Comparison of ENCODE assay signal across 15 mouse cellular contexts in genomic region chr10:111363729-111364617, GRCm38 (mm10).
DNase-seq lines count a peak whose midpoint lies in the region; ATAC-seq and TF ChIP-seq lines count a peak whose summit lies in the region.
"Had no signal": no experiment of that assay in that cellular context is flagged by ENCODE, and none has a peak within 500 bp of the region (broad histone marks: within the 10 kb centered on the region; RNA-seq: fewer than 3 reads in every experiment).

No protein-coding gene starts in this region.

- H3K27ac ChIP-seq in liver, adult 2 months (replicated peaks; ENCODE audit: insufficient read depth, low read depth, low read length): peak overlapping the region; percentile 77
- H3K27ac ChIP-seq in forebrain, embryonic 13.5 days: no peak overlapping the region
- H3K27ac ChIP-seq in midbrain, embryonic 15.5 days: peak overlapping the region; percentile 63
- H3K27ac ChIP-seq: kidney, postnatal 0 days; left cerebral cortex, adult 2 months; liver, embryonic 14.5 days had no signal

- no peak for TF ChIP-seq POLR2A in liver, adult 2 months (IDR thresholded peaks at IDR 0.05; ENCODE audit: extremely low read depth, insufficient read depth, low read length)

- H3K4me1 ChIP-seq in liver, adult 2 months (ENCODE audit: control insufficient read depth, insufficient read depth, low read length): peaks cover 17% of the 10 kb centered on the region
- H3K4me1 ChIP-seq in forebrain, embryonic 13.5 days: peaks cover 14% of the 10 kb centered on the region; the same call in 1 of the 2 replicates
- peaks cover 21% of the 10 kb centered on the region for H3K4me1 ChIP-seq in midbrain, embryonic 15.5 days

- peak; percentile 61; the same call in 1 of the 2 replicates for ATAC-seq in forebrain, embryonic 13.5 days
- peak; percentile 74 for ATAC-seq in midbrain, embryonic 15.5 days (replicated peaks)

- peak; percentile 96 for DNase-seq in liver, adult 2 months (ENCODE audit: extremely low read depth, low read depth, low spot score)
- no peak for DNase-seq in liver
- peak; percentile 31 for DNase-seq in adipocyte (ENCODE audit: low spot score)
- no peak for DNase-seq in kidney, adult 9 months
- no peak for DNase-seq in gastrocnemius, adult 8-10 months (ENCODE audit: low spot score in 2 of 2)
- no peak for DNase-seq in right cerebral cortex, postnatal 14 days
- DNase-seq: cerebellum, postnatal 10 days; gastrocnemius, postnatal 25 days; thymus, postnatal 4 days had no signal

- H3K4me3 ChIP-seq in liver, adult 2 months (ENCODE audit: insufficient read depth, low read depth, low read length): no peak overlapping the region
- no peak overlapping the region for H3K4me3 ChIP-seq in forebrain, embryonic 13.5 days
- H3K4me3 ChIP-seq in midbrain, embryonic 15.5 days: no peak overlapping the region
- H3K4me3 ChIP-seq: erythroblast, embryonic 14.5 days; left cerebral cortex, adult 2 months had no signal

- 27% methylated on average over 14 of the region's 14 CpGs for WGBS in liver, adult 2 months
- WGBS in forebrain, embryonic 13.5 days: 9% methylated on average over 14 of the region's 14 CpGs
- WGBS in midbrain, embryonic 15.5 days: 6% methylated on average over 14 of the region's 14 CpGs

- H3K9ac ChIP-seq in liver, adult 2 months (ENCODE audit: low read depth, low read length): no peak overlapping the region
- no peak overlapping the region for H3K9ac ChIP-seq in forebrain, embryonic 13.5 days
- no peak overlapping the region for H3K9ac ChIP-seq in midbrain, embryonic 15.5 days
- H3K9ac ChIP-seq: liver, embryonic 14.5 days had no signal

- peak overlapping the region; percentile 15 for H3K4me2 ChIP-seq in forebrain, embryonic 13.5 days
- peak overlapping the region; percentile 39 for H3K4me2 ChIP-seq in midbrain, embryonic 15.5 days

- no peaks in the 10 kb centered on the region for H3K27me3 ChIP-seq in liver, adult 2 months (ENCODE audit: control insufficient read depth, insufficient read depth, low read length)
- H3K27me3 ChIP-seq in forebrain, embryonic 13.5 days: no peaks in the 10 kb centered on the region
- H3K27me3 ChIP-seq in midbrain, embryonic 15.5 days (replicated peaks): no peaks in the 10 kb centered on the region

- no peaks in the 10 kb centered on the region for H3K36me3 ChIP-seq in liver, adult 2 months (ENCODE audit: control insufficient read depth, insufficient read depth, low read length)
- no peaks in the 10 kb centered on the region for H3K36me3 ChIP-seq in forebrain, embryonic 13.5 days (ENCODE audit: poor library complexity, severe bottlenecking)
- no peaks in the 10 kb centered on the region for H3K36me3 ChIP-seq in midbrain, embryonic 15.5 days (replicated peaks)

- no peaks in the 10 kb centered on the region for H3K79me2 ChIP-seq in liver, adult 2 months (ENCODE audit: control insufficient read depth, insufficient read depth, low read length)

- H3K9me3 ChIP-seq in forebrain, embryonic 13.5 days (replicated peaks): no peaks in the 10 kb centered on the region
- H3K9me3 ChIP-seq in midbrain, embryonic 15.5 days: no peaks in the 10 kb centered on the region

- no peak for TF ChIP-seq CTCF in liver, adult 2 months (IDR thresholded peaks at IDR 0.05; ENCODE audit: low read depth, low read length)

Comparison
In these comparisons a context has a peak if more than half of its experiments do, and no peak if none do; other contexts are left out.
1. DNase-seq: peak in liver, adult 2 months (single experiment) and adipocyte (single experiment); none in liver (single experiment), kidney, adult 9 months (single experiment), gastrocnemius, adult 8-10 months (0 of 2) and right cerebral cortex, postnatal 14 days (single experiment).